Mouse (Mus musculus): Measurements from ENCODE around the gene Samsn1. TPM values are rescaled to one million over a fixed set of nuclear protein-coding genes. Genes with fewer than 3 reads are reported as not detected.
A peak's percentile ranks its signal among the peaks of the same experiment; 100 is the strongest.

Gene Samsn1
- polyA plus RNA-seq, 1 experiment from 2014 or later = 2.3 TPM

GRCm38 (mm10) chr16:75865505-75865904 is 156.6 kb downstream of the Samsn1 start:
- Histone ChIP-seq H3K4me3 (replicated peaks) (no peak overlapping the region), H3K27ac (replicated peaks) (no peak overlapping the region), H3K36me3 (no peaks in the 10 kb centered on the region), H3K9ac (replicated peaks) (no peak overlapping the region), H3K9me3 (replicated peaks) (no peaks in the 10 kb centered on the region), H3K4me1 (no peaks in the 10 kb centered on the region), H3K4me2 (no peak overlapping the region), H3K27me3 (replicated peaks) (no peaks in the 10 kb centered on the region)
- no peak for ATAC-seq (ENCODE audit: low FRiP score)
- WGBS = 81% methylated on average over 6 of the region's 6 CpGs

- no peak overlapping the region for H3K4me2 ChIP-seq
- ATAC-seq (ENCODE audit: low FRiP score) = no peak
These were observed 157.4 kb downstream of the Samsn1 start for GRCm38 (mm10) chr16:75864673-75865072.

GRCm38 (mm10) chr16:75856343-75856742 is 165.7 kb downstream of the Samsn1 start:
- Histone ChIP-seq H3K27ac (replicated peaks) (no peak overlapping the region), H3K9ac (replicated peaks) (no peak overlapping the region), H3K4me3 (replicated peaks) (no peak overlapping the region), H3K4me1 (no peaks in the 10 kb centered on the region), H3K9me3 (replicated peaks) (no peaks in the 10 kb centered on the region), H3K27me3 (replicated peaks) (no peaks in the 10 kb centered on the region), H3K36me3 (no peaks in the 10 kb centered on the region), H3K4me2 (no peak overlapping the region)
- WGBS = 83% methylated on average over 2 of the region's 2 CpGs
- ATAC-seq (ENCODE audit: low FRiP score) = no peak

More at GRCm38 (mm10) chr16:75864673-75865072, 157.4 kb downstream of the Samsn1 start:
- Histone ChIP-seq H3K27ac (replicated peaks) (no peak overlapping the region), H3K36me3 (no peaks in the 10 kb centered on the region), H3K4me1 (no peaks in the 10 kb centered on the region), H3K27me3 (replicated peaks) (no peaks in the 10 kb centered on the region), H3K9ac (replicated peaks) (no peak overlapping the region), H3K4me3 (replicated peaks) (no peak overlapping the region), H3K9me3 (replicated peaks) (no peaks in the 10 kb centered on the region)
- 89% methylated on average over 2 of the region's 2 CpGs for WGBS

GRCm38 (mm10) chr16:75855402-75855801 is 166.7 kb downstream of the Samsn1 start:
- Histone ChIP-seq H3K4me2 (no peak overlapping the region), H3K36me3 (no peaks in the 10 kb centered on the region), H3K4me3 (replicated peaks) (no peak overlapping the region), H3K4me1 (no peaks in the 10 kb centered on the region), H3K9me3 (replicated peaks) (no peaks in the 10 kb centered on the region), H3K27ac (replicated peaks) (no peak overlapping the region), H3K9ac (replicated peaks) (no peak overlapping the region), H3K27me3 (replicated peaks) (no peaks in the 10 kb centered on the region)
- 89% methylated on average over 7 of the region's 7 CpGs for WGBS
- ATAC-seq (ENCODE audit: low FRiP score) = no peak

GRCm38 (mm10) chr16:75853556-75854271 is 168.4 kb downstream of the Samsn1 start:
- H3K9ac ChIP-seq (replicated peaks) = no peak overlapping the region
- H3K27me3 ChIP-seq (replicated peaks) = no peaks in the 10 kb centered on the region
- ATAC-seq (ENCODE audit: low FRiP score) = no peak
- no peaks in the 10 kb centered on the region for H3K4me1 ChIP-seq
- no peaks in the 10 kb centered on the region for H3K9me3 ChIP-seq (replicated peaks)
- no peak overlapping the region for H3K4me3 ChIP-seq (replicated peaks)
- H3K4me2 ChIP-seq = no peak overlapping the region
- H3K36me3 ChIP-seq = no peaks in the 10 kb centered on the region
- H3K27ac ChIP-seq (replicated peaks) = no peak overlapping the region
- WGBS = 87% methylated on average over 9 of the region's 9 CpGs

GRCm38 (mm10) chr16:75852485-75852884 is 169.6 kb downstream of the Samsn1 start:
- WGBS = 76% methylated on average over 2 of the region's 2 CpGs
- no peak for ATAC-seq (ENCODE audit: low FRiP score)
- no peak overlapping the region for H3K27ac ChIP-seq (replicated peaks)
- no peaks in the 10 kb centered on the region for H3K36me3 ChIP-seq
- no peaks in the 10 kb centered on the region for H3K27me3 ChIP-seq (replicated peaks)
- no peaks in the 10 kb centered on the region for H3K4me1 ChIP-seq
- H3K4me2 ChIP-seq = no peak overlapping the region
- no peak overlapping the region for H3K4me3 ChIP-seq (replicated peaks)
- H3K9me3 ChIP-seq (replicated peaks) = no peaks in the 10 kb centered on the region
- no peak overlapping the region for H3K9ac ChIP-seq (replicated peaks)

- H3K4me1 ChIP-seq = no peaks in the 10 kb centered on the region
- no peak overlapping the region for H3K9ac ChIP-seq (replicated peaks)
- H3K4me2 ChIP-seq = no peak overlapping the region
- H3K4me3 ChIP-seq (replicated peaks) = no peak overlapping the region
- H3K9me3 ChIP-seq (replicated peaks) = no peaks in the 10 kb centered on the region
- WGBS = 86% methylated on average over 6 of the region's 6 CpGs
- H3K27me3 ChIP-seq (replicated peaks) = no peaks in the 10 kb centered on the region
- no peaks in the 10 kb centered on the region for H3K36me3 ChIP-seq
- H3K27ac ChIP-seq (replicated peaks) = no peak overlapping the region
- no peak for ATAC-seq (ENCODE audit: low FRiP score)
These were observed 173.0 kb downstream of the Samsn1 start for GRCm38 (mm10) chr16:75849039-75849438.

- ATAC-seq (ENCODE audit: low FRiP score) = peak; percentile 82
- peak overlapping the region; percentile 25 for H3K4me2 ChIP-seq
- peaks cover 7% of the 10 kb centered on the region for H3K4me1 ChIP-seq
- no peaks in the 10 kb centered on the region for H3K9me3 ChIP-seq (replicated peaks)
- no peak overlapping the region for H3K9ac ChIP-seq (replicated peaks)
- peak overlapping the region; percentile 28; the same call in 1 of the 2 replicates for H3K27ac ChIP-seq (replicated peaks)
- H3K4me3 ChIP-seq (replicated peaks) = no peak overlapping the region
- WGBS = 26% methylated on average over 7 of the region's 7 CpGs
- H3K27me3 ChIP-seq (replicated peaks) = no peaks in the 10 kb centered on the region
- no peaks in the 10 kb centered on the region for H3K36me3 ChIP-seq
These were observed 178.4 kb downstream of the Samsn1 start for GRCm38 (mm10) chr16:75843653-75844062.

- Histone ChIP-seq H3K4me3 (replicated peaks) (no peak overlapping the region), H3K9me3 (replicated peaks) (no peaks in the 10 kb centered on the region), H3K4me2 (no peak overlapping the region), H3K27me3 (replicated peaks) (no peaks in the 10 kb centered on the region), H3K4me1 (peaks cover 7% of the 10 kb centered on the region), H3K9ac (replicated peaks) (no peak overlapping the region), H3K27ac (replicated peaks) (no peak overlapping the region), H3K36me3 (no peaks in the 10 kb centered on the region)
- ATAC-seq (ENCODE audit: low FRiP score) = no peak
- WGBS = 98% methylated on average over 9 of the region's 9 CpGs
These were observed 179.1 kb downstream of the Samsn1 start for GRCm38 (mm10) chr16:75843031-75843430.

- 94% methylated on average over 9 of the region's 9 CpGs for WGBS
- no peak overlapping the region for H3K9ac ChIP-seq (replicated peaks)
- no peak overlapping the region for H3K4me2 ChIP-seq
- peaks cover 7% of the 10 kb centered on the region for H3K4me1 ChIP-seq
- no peaks in the 10 kb centered on the region for H3K27me3 ChIP-seq (replicated peaks)
- no peak overlapping the region for H3K4me3 ChIP-seq (replicated peaks)
- no peaks in the 10 kb centered on the region for H3K9me3 ChIP-seq (replicated peaks)
- no peak overlapping the region for H3K27ac ChIP-seq (replicated peaks)
- H3K36me3 ChIP-seq = no peaks in the 10 kb centered on the region
- ATAC-seq (ENCODE audit: low FRiP score) = no peak
These were observed 179.5 kb downstream of the Samsn1 start for GRCm38 (mm10) chr16:75842569-75842968.

- H3K9ac ChIP-seq (replicated peaks) = no peak overlapping the region
- no peak overlapping the region for H3K4me3 ChIP-seq (replicated peaks)
- ATAC-seq (ENCODE audit: low FRiP score) = no peak
- H3K4me1 ChIP-seq = no peaks in the 10 kb centered on the region
- H3K27me3 ChIP-seq (replicated peaks) = no peaks in the 10 kb centered on the region
- H3K4me2 ChIP-seq = no peak overlapping the region
- no peaks in the 10 kb centered on the region for H3K36me3 ChIP-seq
- H3K9me3 ChIP-seq (replicated peaks) = no peaks in the 10 kb centered on the region
- 97% methylated on average over 5 of the region's 5 CpGs for WGBS
- H3K27ac ChIP-seq (replicated peaks) = no peak overlapping the region
These were observed 184.2 kb downstream of the Samsn1 start for GRCm38 (mm10) chr16:75837728-75838451.

GRCm38 (mm10) chr16:75831390-75831789 is 190.7 kb downstream of the Samsn1 start:
- no peaks in the 10 kb centered on the region for H3K4me1 ChIP-seq
- H3K9me3 ChIP-seq (replicated peaks) = no peaks in the 10 kb centered on the region
- ATAC-seq (ENCODE audit: low FRiP score) = no peak
- 79% methylated on average over 4 of the region's 4 CpGs for WGBS
- H3K4me2 ChIP-seq = no peak overlapping the region
- no peak overlapping the region for H3K4me3 ChIP-seq (replicated peaks)
- H3K27me3 ChIP-seq (replicated peaks) = no peaks in the 10 kb centered on the region
- no peak overlapping the region for H3K9ac ChIP-seq (replicated peaks)
- H3K36me3 ChIP-seq = no peaks in the 10 kb centered on the region
- H3K27ac ChIP-seq (replicated peaks) = no peak overlapping the region

Measured in neural tube, embryonic 15.5 days (tissue).